Mouse (Mus musculus) neural tube, embryonic 12.5 days (tissue): Measurements from ENCODE around the gene Ppp2r3d. TPM values are rescaled to one million over a fixed set of nuclear protein-coding genes. Genes with fewer than 3 reads are reported as not detected.
"Not testable (repeated sequence)": the region's sequence is repeated elsewhere in the genome, so short reads cannot be mapped to it uniquely, and the experiment has no call there.

Experiments
- ATAC-seq: fragments of 200-750 bp; cut with Nextera tagmentation; 2 replicates; pipeline ENCODE4 v1.8.0; 2017; ENCODE audit warnings: low read depth, mild to moderate bottlenecking, moderate TSS enrichment, moderate library complexity; ENCODE audit not compliant: low FRiP score
- H3K27ac ChIP-seq: fragments of 300-500 bp; sonication (generic); 2 replicates; pipeline ENCODE4 v1.5.1; 2016
- H3K27me3 ChIP-seq: fragments of 300-500 bp; sonication (generic); replicated peaks from 2 replicates; pipeline ENCODE4 v1.6.1; 2016; ENCODE audit warnings: mild to moderate bottlenecking
- H3K36me3 ChIP-seq: fragments of 300-500 bp; sonication (generic); 2 replicates; pipeline ENCODE4 v1.6.1; 2016; ENCODE audit warnings: mild to moderate bottlenecking
- H3K4me1 ChIP-seq: fragments of 300-500 bp; sonication (generic); 2 replicates; pipeline ENCODE4 v1.6.1; 2016
- H3K4me2 ChIP-seq: fragments of 300-500 bp; sonication (generic); replicated peaks from 2 replicates; pipeline ENCODE4 v1.6.1; 2016; ENCODE audit warnings: mild to moderate bottlenecking
- H3K4me3 ChIP-seq: fragments of 300-500 bp; sonication (generic); 2 replicates; pipeline ENCODE4 v1.5.1; 2016
- H3K9ac ChIP-seq: fragments of 300-500 bp; sonication (generic); 2 replicates; pipeline ENCODE4 v1.6.1; 2016; ENCODE audit warnings: mild to moderate bottlenecking
- H3K9me3 ChIP-seq: fragments of 300-500 bp; sonication (generic); 2 replicates; pipeline ENCODE4 v1.6.1; 2016; ENCODE audit warnings: mild to moderate bottlenecking
- WGBS: fragments of 180-500 bp; shearing (Covaris S2); methylation state at CpG from one replicate; pipeline ENCODE4 v1.1.7; 2016; 5-methylcytosine and 5-hydroxymethylcytosine counted together
- polyA plus RNA-seq: library from polyadenylated mRNA; unstranded; fragments of >200 nt; fragmentation: Nextera tagmentation; extraction: Ambion mirVana; gene quantifications from 2 replicates; pipeline ENCODE4 v1.2.1, GENCODE M21; 2016

Gene Ppp2r3d
- 194 and 199 TPM in 2 replicates for polyA plus RNA-seq

DNA sequence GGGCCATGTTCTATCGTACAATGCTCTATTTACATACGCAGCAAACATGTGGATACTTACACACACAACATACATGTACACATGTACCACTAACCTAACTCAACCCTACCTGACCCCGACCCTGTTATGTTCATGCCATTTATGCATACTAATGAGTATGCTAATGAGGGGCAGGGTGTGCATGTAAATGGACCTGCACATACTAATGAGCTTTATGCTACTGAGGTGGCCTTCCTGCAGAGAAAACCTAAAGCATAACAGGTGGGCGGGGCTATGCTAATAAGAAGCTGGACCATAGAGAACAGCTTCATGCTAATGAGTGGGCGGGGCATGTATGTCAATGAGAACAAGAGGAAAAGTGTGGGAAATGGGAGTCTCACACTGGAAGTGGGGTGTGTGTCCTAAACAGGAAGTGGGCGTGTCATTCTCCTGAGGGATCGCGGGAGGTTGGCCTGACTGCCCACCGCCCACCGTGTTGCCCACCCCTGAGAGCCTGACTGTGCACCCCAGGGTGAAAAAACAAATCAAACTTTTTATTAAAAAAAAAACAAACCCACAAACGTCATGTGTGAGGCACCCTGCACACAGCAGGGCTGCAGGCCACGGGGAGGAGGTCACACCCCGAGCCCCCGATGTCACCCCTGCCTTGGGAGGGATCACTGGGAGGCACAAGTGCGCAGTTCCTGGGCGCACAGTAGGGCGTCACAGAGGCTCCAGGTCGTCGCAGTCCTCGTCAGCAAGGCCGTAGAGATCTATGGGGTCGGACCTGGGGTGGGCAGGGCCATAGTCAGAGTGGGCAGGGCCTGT, at the start of gene Ppp2r3d:
Gene Ppp2r3d (minus strand): TSS at position 803 of the 807 bp plus-strand sequence.
- ATAC-seq: peak; percentile 53; the same call in 1 of the 2 replicates
- Histone ChIP-seq H3K4me2 (no peak within 1 kb of the TSS), H3K4me1 (no peaks in the 10 kb centered on the region), H3K27me3 (no peaks in the 10 kb centered on the region), H3K9ac (no peak within 1 kb of the TSS), H3K36me3 (peaks cover 13% of the 10 kb centered on the region), H3K9me3 (0 out of 2 replicates have a peak, but pooled peaks cover 10% of the 10 kb centered on the region), H3K27ac (no peak within 1 kb of the TSS), H3K4me3 (no peak within 1 kb of the TSS)
- WGBS: 95% methylated on average over 22 of the region's 22 CpGs

DNA sequence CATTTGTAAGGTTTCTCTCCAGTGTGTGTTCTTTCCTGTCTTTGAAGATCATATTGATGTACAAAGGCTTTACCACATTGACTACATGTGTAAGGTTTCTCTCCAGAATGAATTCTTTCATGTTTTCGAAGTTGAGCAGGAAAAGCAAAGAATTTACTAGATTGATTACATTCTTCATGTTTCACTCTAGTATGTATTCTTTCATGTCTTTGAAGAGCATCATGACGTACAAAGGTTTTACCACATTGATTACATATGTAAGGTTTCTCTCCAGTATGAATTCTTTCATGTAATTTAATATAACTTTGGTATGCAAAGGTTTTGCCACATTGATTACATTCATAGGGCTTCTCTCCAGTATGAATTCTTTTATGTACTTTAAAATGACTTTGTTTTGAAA, 17.0 kb upstream of the Ppp2r3d start, which contains the start of gene Gm21836:
Gene Gm21836 (minus strand): TSS at position 101 of the 400 bp plus-strand sequence.
- H3K4me1 ChIP-seq, ATAC-seq, H3K4me3 ChIP-seq, H3K4me2 ChIP-seq, H3K27me3 ChIP-seq, H3K27ac ChIP-seq, H3K9ac ChIP-seq, H3K36me3 ChIP-seq: not testable (repeated sequence)
- 88% methylated on average over 2 of the region's 2 CpGs for WGBS
- peaks cover 15% of the 10 kb centered on the region for H3K9me3 ChIP-seq

DNA sequence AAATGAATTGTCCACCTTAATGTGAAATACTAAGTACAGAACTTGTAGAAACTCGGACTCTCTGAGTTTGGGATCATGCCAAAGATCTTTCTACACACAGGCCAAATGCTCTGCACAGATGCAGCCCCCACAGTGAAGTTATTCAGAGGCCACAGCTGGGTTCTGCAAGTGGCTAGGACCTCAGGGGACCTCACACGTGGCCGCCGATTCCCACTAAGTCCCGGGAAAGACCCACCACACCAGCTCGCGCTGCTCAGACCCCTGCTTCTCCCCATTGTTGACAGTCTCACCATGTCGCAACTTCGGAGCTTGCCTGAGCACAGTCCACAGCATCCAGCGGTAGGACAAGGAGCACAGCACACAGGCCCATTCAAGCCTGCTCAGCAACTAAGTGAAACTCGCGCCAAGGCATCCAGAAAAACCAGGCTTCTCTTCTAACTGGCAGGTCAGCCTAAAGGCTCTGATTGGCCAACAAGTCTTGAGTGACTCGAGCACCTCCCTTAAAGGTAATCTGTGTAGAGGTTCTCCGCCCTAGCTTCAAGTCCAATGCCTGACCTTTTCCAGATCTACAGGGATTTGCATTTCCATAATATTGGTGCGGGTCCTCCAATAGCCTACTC, 3.8 kb upstream of the Ppp2r3d start:
- H3K36me3 ChIP-seq: peaks cover 13% of the 10 kb centered on the region
- H3K27ac ChIP-seq, H3K27me3 ChIP-seq, H3K4me1 ChIP-seq, H3K4me2 ChIP-seq, H3K4me3 ChIP-seq, H3K9me3 ChIP-seq, ATAC-seq, H3K9ac ChIP-seq: not testable (repeated sequence)
- 70% methylated on average over 13 of the region's 15 CpGs for WGBS

DNA sequence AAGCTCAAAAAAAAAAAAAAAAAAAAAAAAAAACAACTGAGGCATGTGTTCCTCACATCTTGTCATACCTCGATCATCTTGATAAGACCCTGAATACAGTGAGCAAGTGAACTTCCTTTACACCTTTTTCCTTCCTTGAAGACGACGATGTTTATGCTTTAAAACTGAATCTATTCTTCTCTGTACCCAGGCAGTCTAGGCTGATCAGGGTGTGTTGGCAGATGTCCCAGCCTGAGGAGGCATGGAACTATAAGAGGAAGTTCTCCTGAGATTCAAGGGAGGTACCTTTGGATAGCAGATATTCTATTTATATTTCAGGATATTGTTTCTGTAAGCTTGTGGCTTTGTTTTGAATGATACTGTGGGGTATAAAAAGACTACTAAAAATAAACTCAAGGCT, 1.4 kb upstream of the Ppp2r3d start:
- ATAC-seq: no peak
- H3K4me1 ChIP-seq: no peaks in the 10 kb centered on the region
- 95% methylated on average over 3 of the region's 3 CpGs for WGBS
- no peak overlapping the region for H3K9ac ChIP-seq
- peaks cover 13% of the 10 kb centered on the region for H3K36me3 ChIP-seq
- H3K4me2 ChIP-seq: no peak overlapping the region
- H3K27ac ChIP-seq: no peak overlapping the region
- no peaks in the 10 kb centered on the region for H3K27me3 ChIP-seq
- H3K9me3 ChIP-seq: 0 out of 2 replicates have a peak, but pooled peaks cover 10% of the 10 kb centered on the region
- no peak overlapping the region for H3K4me3 ChIP-seq

DNA sequence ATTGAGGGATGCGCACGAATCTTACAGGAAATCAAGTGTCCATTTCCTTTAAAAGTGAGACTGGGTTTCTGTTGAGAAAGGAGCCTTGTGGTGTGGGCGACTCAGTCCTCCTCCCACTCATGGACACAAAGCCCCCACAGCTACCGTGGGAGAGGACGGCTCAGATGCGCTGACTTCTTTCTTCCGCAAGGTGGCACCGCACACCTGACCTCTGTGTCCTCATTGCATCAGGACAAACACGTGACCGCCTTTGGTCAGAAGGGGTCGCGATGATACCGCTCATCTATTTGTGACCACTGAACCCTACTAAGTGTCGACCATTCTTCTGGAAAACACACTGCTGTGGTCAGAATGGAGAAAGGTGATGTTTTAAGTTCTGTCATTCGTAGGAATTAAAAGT, 1.0 kb downstream of the Ppp2r3d start:
- Histone ChIP-seq H3K4me1 (no peaks in the 10 kb centered on the region), H3K27me3 (no peaks in the 10 kb centered on the region), H3K4me2 (no peak overlapping the region), H3K9me3 (0 out of 2 replicates have a peak, but pooled peaks cover 10% of the 10 kb centered on the region), H3K4me3 (no peak overlapping the region), H3K27ac (no peak overlapping the region), H3K9ac (no peak overlapping the region), H3K36me3 (peaks cover 13% of the 10 kb centered on the region)
- WGBS: 85% methylated on average over 15 of the region's 15 CpGs
- ATAC-seq: peak; percentile 56; the same call in 1 of the 2 replicates

DNA sequence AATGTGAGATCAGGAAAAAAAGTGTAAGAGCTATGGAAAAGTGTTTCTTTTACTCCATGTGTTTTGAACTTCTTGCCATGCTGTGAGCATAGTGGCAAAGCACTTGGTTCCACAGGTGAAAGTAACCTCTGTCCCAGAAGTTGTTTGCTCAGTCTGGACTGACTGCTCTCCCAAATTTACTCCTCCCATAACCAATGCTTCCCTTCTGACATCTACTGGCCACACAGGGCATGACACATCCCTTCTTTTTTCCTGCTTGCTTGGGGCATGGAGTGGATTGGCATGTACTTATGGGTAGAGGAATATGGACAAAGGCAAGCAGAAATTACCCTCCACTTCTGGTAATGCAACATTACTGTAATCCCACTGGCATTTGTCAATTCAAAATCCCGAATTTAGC, 20.1 kb downstream of the Ppp2r3d start:
- WGBS: 5% methylated on average over 1 of the region's 1 CpGs
- Histone ChIP-seq H3K4me2 (no peak overlapping the region), H3K36me3 (no peaks in the 10 kb centered on the region), H3K27ac (no peak overlapping the region), H3K4me3 (no peak overlapping the region), H3K4me1 (no peaks in the 10 kb centered on the region), H3K9me3 (no peaks in the 10 kb centered on the region), H3K9ac (no peak overlapping the region), H3K27me3 (no peaks in the 10 kb centered on the region)
- ATAC-seq: no peak

DNA sequence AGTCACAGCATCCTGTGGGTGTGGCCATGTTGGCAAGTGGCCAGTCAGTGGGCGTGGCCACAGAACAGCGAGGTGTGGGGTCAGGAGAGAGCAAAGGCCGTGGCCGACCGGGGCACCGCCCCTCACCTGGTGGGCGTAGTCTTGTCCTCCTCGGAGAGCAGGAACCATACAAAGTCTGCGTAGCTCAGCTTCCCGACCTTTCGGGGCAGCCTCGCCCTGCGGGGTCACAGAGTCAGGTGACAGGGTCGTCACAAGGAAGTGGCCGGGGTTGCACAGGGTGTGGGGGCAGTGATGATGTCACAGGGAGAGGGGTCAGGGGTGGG, 34.2 kb downstream of the Ppp2r3d start:
- Histone ChIP-seq H3K4me1 (no peaks in the 10 kb centered on the region), H3K27ac (no peak overlapping the region), H3K4me3 (no peak overlapping the region), H3K9me3 (peaks cover 34% of the 10 kb centered on the region), H3K4me2 (no peak overlapping the region), H3K27me3 (no peaks in the 10 kb centered on the region), H3K36me3 (peaks cover 38% of the 10 kb centered on the region), H3K9ac (no peak overlapping the region)
- ATAC-seq: 0 out of 2 replicates have a peak, but pooled peaks have one; percentile 8
- 97% methylated on average over 15 of the region's 15 CpGs for WGBS

DNA sequence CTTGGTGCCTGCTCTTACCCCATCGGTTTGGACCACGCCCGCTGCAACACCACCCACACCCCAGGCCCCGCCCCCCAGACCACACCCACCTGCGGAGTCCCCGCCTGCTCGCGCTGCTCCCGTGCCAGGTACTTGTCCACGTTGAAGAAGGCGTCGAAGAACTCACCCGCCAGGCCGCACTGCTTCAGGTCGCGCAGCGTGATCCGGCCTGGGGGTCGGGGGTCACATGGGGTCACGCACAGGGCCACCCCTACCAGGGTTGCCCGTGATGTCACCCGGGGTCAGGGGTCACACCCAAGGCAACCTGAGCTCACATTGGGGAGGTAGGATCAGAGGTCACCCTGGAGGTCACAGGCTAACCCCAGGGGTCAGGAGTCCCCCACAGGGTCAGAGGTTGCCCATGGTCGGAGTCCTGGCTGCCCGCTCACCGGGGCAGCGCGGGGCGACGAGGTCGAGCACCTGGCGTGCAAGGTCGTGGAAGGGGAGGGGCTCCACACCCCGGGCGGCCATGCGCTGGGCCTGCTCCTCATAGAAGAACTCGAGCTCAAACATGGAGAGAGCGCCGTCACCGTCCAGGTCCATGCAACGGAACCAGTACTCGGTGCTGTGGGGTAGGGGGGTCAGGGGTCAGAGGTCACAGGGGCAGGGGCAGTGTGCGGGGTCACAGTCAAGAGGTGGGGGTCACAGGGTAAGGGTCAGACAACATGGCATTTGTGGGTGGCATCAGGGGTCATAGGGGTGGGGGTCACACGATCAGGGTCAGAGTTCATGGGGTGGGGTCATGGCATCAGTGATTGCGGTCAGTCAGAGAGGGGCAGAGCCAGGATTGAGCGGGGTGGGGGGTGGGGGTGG, 34.8 kb downstream of the Ppp2r3d start:
- ATAC-seq: 0 out of 2 replicates have a peak, but pooled peaks have one; percentile 15
- Histone ChIP-seq H3K9me3 (peaks cover 34% of the 10 kb centered on the region), H3K27me3 (no peaks in the 10 kb centered on the region), H3K36me3 (peaks cover 38% of the 10 kb centered on the region), H3K27ac (no peak overlapping the region), H3K4me3 (0 out of 2 replicates have a peak overlapping the region, but pooled peaks have one; percentile 9), H3K9ac (no peak overlapping the region), H3K4me1 (no peaks in the 10 kb centered on the region), H3K4me2 (no peak overlapping the region)
- WGBS: 97% methylated on average over 45 of the region's 45 CpGs

DNA sequence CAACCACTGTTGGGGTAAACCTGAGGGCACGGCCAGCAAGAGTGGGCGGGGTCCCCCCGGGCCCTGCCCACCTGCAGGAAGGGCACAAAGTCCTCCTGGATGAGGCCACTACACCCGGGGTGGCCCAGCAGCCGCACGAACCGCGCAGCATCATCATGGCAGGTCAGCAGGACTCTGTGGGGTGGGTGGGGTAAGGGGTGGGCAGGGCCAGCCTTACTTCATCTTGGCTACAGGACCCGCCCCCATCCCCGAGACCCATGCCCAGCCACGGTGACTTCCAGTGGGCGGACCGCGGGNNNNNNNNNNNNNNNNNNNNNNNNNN, 36.0 kb downstream of the Ppp2r3d start:
- Histone ChIP-seq H3K4me1 (no peaks in the 10 kb centered on the region), H3K9me3 (peaks cover 34% of the 10 kb centered on the region), H3K27ac (no peak overlapping the region), H3K27me3 (no peaks in the 10 kb centered on the region), H3K4me2 (no peak overlapping the region), H3K9ac (no peak overlapping the region), H3K4me3 (no peak overlapping the region), H3K36me3 (peaks cover 38% of the 10 kb centered on the region)
- ATAC-seq: peak; percentile 48; the same call in 1 of the 2 replicates
- WGBS: 79% methylated on average over 14 of the region's 14 CpGs

DNA sequence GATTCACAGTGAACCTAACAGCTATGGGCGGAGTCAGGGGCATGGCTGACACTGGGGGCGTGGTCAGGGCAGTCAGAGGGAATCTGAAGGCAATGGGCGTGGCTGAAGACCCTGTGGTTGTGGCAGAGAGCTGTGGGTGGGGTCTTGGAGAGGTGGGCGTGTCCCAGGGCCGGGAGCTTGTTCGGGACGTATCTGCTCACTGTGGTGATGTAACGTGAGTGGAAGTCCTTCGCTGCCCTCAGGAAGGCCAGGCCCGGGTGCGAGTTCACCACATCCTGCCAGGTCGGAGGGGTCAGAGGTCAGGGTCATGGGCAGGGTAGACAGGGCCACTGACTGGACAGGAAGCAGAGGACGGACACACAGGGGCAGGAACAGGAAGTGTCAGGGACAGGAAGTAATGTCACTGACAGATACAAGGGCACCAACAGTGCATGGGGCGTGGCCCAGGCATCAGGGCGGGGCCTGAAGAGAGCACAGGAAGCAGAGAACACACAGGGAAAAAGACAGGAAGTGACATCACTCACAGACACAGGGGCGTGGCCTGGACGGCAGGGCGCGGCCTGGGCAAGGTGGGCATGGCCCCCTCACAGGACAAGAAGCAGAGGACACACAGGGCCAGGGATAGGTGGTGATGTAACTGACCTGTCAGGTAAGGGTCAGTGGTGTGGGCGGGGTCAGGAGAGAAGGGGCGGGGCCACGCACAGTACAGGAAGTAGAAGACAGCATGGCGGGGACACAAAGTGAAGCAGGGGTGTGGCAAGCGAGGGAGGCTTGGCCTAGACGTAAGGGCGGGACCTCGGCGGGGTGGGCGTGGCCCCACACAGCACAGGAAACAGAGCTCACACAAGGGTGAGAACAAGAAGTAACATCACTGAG, 36.6 kb downstream of the Ppp2r3d start:
- H3K4me2 ChIP-seq: no peak overlapping the region
- no peaks in the 10 kb centered on the region for H3K4me1 ChIP-seq
- peaks cover 38% of the 10 kb centered on the region for H3K36me3 ChIP-seq
- no peak overlapping the region for H3K27ac ChIP-seq
- H3K9me3 ChIP-seq: peaks cover 34% of the 10 kb centered on the region
- ATAC-seq: peak; percentile 73
- no peak overlapping the region for H3K4me3 ChIP-seq
- no peaks in the 10 kb centered on the region for H3K27me3 ChIP-seq
- H3K9ac ChIP-seq: no peak overlapping the region
- WGBS: 94% methylated on average over 29 of the region's 29 CpGs

DNA sequence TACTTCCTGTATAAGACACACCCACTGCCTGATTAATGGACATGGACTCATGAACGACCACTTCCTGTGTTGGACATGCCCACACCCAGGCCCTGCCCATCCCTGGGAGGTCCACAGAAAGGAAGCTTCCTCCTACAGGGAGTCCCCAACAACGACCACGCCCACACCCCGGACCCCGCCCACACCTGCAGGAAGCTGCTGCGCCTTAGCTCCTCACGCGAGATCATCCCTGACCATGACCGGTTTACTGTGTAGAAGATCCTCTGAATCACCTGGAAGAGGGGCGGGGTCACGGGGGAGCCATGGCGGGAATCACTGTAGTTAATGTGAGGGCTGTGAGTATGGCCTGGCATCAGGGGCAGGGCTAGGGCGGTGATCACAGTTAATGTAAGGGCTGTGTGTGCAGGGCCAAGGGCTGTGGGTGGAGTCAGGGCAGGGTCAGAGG, 37.3 kb downstream of the Ppp2r3d start:
- peaks cover 34% of the 10 kb centered on the region for H3K9me3 ChIP-seq
- H3K27ac ChIP-seq: no peak overlapping the region
- no peaks in the 10 kb centered on the region for H3K4me1 ChIP-seq
- 94% methylated on average over 13 of the region's 13 CpGs for WGBS
- H3K36me3 ChIP-seq: peaks cover 38% of the 10 kb centered on the region
- no peak overlapping the region for H3K4me2 ChIP-seq
- H3K27me3 ChIP-seq: no peaks in the 10 kb centered on the region
- peak; percentile 75 for ATAC-seq
- no peak overlapping the region for H3K9ac ChIP-seq
- no peak overlapping the region for H3K4me3 ChIP-seq
